Mouse (Mus musculus): ENCODE data around the gene Sel1l2.
"Not testable (repeated sequence)": the region's sequence is repeated elsewhere in the genome, so short reads cannot be mapped to it uniquely, and the experiment has no call there.

Sel1l2 gene

GRCm38 (mm10) chr2:140203756-140204155 is 185.8 kb downstream of the Sel1l2 start:
- no peak for DNase-seq

GRCm38 (mm10) chr2:140202573-140202972 is 186.9 kb downstream of the Sel1l2 start:
- no peak for DNase-seq

- peak; percentile 4 for DNase-seq
Observed at GRCm38 (mm10) chr2:140200713-140201112, 188.8 kb downstream of the Sel1l2 start.

GRCm38 (mm10) chr2:140185685-140186210 is 203.8 kb downstream of the Sel1l2 start:
- DNase-seq = not testable (repeated sequence)

Measured in embryo, embryonic 11 days (tissue).